Mouse (Mus musculus): ENCODE measurements at regions not wholly inside any gene's neighbourhood (a gene's known extent, or its start where the extent isn't known, plus 50 kb on each side); places are given as distances from the start of the nearest gene placed in this dataset.

DNA sequence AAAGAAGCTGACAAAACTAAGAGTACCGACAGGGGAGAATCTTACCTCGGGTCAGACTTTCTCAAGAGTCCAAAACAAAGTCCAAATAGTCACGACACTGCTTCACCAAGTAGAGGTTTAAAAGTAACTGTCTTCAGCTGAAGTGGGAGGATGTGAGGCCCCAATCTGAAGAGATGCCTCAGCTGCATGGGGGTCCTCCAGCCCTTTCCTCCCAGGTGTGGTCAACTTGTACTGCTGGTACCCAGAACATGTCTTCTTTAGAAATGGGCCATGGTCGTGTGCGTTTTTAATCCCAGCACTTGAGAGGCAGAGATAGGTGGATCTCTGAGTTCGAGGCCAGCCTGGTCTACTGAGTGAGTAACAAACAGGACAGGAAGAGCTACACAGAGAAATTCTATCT, 247.6 kb downstream of the Cxcl12 start:
- TF ChIP-seq CTCF (IDR thresholded peaks at IDR 0.05; ENCODE audit: low read depth, low read length): no peak
- no peak for TF ChIP-seq POLR2A (IDR thresholded peaks at IDR 0.05; ENCODE audit: borderline replicate concordance, low read depth, low read length)
